Mouse (Mus musculus): ENCODE data around the gene Borcs5. TPM values are rescaled to one million over a fixed set of nuclear protein-coding genes. Genes with fewer than 3 reads are reported as not detected.

Borcs5 gene
- total and polyA plus RNA-seq, 2 experiments from 2014 or later: 39.6 to 56.0 TPM

DNA sequence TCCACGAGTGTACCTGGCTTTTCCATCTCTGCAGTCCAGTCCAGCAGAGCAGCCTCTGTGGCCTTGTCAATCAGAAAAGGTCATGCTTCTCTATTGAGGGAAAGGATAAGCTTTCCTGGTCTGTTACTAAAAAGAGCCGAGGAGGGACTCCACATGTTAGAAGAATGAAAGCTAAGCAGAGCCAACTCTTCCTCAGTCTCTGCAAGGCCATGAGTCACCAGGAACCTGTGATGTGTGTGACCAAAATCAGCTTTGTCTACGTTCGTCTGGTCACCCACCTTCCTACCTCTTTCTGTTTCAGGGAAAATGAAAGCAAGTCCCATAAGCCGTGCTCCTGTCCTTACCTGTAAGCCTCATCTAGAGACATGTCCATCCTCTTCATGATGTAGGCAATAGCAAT lies 80.8 kb downstream of the Borcs5 start:
- Histone ChIP-seq H3K4me3 (ENCODE audit: low read depth, low read length) (no peak overlapping the region), H3K27me3 (ENCODE audit: insufficient read depth, low read length) (no peaks in the 10 kb centered on the region), H3K36me3 (ENCODE audit: insufficient read depth, low read length) (no peaks in the 10 kb centered on the region), H3K9me3 (ENCODE audit: low read length) (no peaks in the 10 kb centered on the region), H3K4me2 (ENCODE audit: low read depth, low read length, poor library complexity, severe bottlenecking) (no peak overlapping the region), H3K27ac (ENCODE audit: low read depth, low read length) (no peak overlapping the region), H3K9ac (replicated peaks; ENCODE audit: low read length, poor library complexity, severe bottlenecking) (no peak overlapping the region), H3K4me1 (ENCODE audit: insufficient read depth, low read length) (no peaks in the 10 kb centered on the region)
- no peak for TF ChIP-seq CTCF (IDR thresholded peaks at IDR 0.05)
- no peak for DNase-seq (ENCODE audit: low spot score)
- 84% methylated on average over 5 of the region's 5 CpGs for WGBS
- no peak for ATAC-seq (ENCODE audit: low FRiP score)

DNA sequence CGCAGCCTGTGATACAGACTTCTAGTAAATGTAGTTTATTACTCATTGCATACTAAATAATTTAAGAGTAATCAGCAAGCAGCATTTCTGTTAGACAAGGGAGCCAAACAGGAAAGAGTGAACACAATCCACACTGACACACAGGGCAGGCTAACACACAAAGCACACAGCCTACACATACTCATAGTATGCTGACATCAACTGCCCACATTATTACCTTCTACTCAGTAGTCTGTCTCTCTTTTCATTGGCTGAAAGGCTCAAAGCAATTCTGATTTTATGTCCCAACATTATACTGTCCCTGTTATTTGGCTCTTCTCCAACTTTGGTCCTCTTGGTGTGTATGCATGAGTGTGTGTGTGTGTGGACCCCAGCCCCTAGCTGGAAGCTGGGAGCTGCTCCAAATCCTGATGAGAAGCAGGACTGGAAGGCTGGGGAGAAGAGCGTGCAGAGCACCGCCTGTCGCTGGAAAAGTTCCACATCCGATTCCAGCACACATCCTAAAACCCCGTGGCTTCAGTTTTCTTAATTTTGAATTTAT lies 82.5 kb downstream of the Borcs5 start:
- H3K4me1 ChIP-seq (ENCODE audit: insufficient read depth, low read length): no peaks in the 10 kb centered on the region
- no peak overlapping the region for H3K4me2 ChIP-seq (ENCODE audit: low read depth, low read length, poor library complexity, severe bottlenecking)
- no peaks in the 10 kb centered on the region for H3K36me3 ChIP-seq (ENCODE audit: insufficient read depth, low read length)
- ATAC-seq (ENCODE audit: low FRiP score) (no peak), DNase-seq (ENCODE audit: low spot score) (no peak)
- no peak overlapping the region for H3K4me3 ChIP-seq (ENCODE audit: low read depth, low read length)
- no peaks in the 10 kb centered on the region for H3K9me3 ChIP-seq (ENCODE audit: low read length)
- no peak overlapping the region for H3K27ac ChIP-seq (ENCODE audit: low read depth, low read length)
- no peaks in the 10 kb centered on the region for H3K27me3 ChIP-seq (ENCODE audit: insufficient read depth, low read length)
- TF ChIP-seq CTCF (IDR thresholded peaks at IDR 0.05): no peak
- WGBS: 85% methylated on average over 6 of the region's 6 CpGs
- no peak overlapping the region for H3K9ac ChIP-seq (replicated peaks; ENCODE audit: low read length, poor library complexity, severe bottlenecking)

DNA sequence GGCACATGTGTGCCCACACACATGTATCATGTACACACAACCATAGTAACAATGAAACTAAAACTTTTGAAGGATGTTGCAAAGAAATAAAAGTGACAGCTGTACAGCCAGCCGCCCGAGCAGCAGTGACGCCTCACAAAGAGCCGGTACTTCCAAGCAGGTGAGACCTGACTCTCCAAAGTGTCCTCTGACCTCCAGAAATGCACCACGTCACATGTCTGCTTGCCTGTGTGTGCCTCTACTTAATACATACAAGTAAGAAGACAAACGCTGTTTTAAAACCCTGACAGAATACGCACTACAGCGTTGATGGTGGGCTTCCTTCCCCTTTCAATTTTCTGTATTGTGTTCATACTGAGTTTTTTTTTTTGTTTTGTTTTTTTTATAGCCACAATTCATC lies 83.6 kb downstream of the Borcs5 start:
- ATAC-seq (ENCODE audit: low FRiP score) (no peak), DNase-seq (ENCODE audit: low spot score) (no peak)
- H3K9me3 ChIP-seq (ENCODE audit: low read length): no peaks in the 10 kb centered on the region
- H3K36me3 ChIP-seq (ENCODE audit: insufficient read depth, low read length): no peaks in the 10 kb centered on the region
- H3K4me2 ChIP-seq (ENCODE audit: low read depth, low read length, poor library complexity, severe bottlenecking): no peak overlapping the region
- no peak overlapping the region for H3K9ac ChIP-seq (replicated peaks; ENCODE audit: low read length, poor library complexity, severe bottlenecking)
- 89% methylated on average over 8 of the region's 8 CpGs for WGBS
- H3K4me3 ChIP-seq (ENCODE audit: low read depth, low read length): no peak overlapping the region
- TF ChIP-seq CTCF (IDR thresholded peaks at IDR 0.05): no peak
- H3K27me3 ChIP-seq (ENCODE audit: insufficient read depth, low read length): no peaks in the 10 kb centered on the region
- no peaks in the 10 kb centered on the region for H3K4me1 ChIP-seq (ENCODE audit: insufficient read depth, low read length)
- no peak overlapping the region for H3K27ac ChIP-seq (ENCODE audit: low read depth, low read length)

DNA sequence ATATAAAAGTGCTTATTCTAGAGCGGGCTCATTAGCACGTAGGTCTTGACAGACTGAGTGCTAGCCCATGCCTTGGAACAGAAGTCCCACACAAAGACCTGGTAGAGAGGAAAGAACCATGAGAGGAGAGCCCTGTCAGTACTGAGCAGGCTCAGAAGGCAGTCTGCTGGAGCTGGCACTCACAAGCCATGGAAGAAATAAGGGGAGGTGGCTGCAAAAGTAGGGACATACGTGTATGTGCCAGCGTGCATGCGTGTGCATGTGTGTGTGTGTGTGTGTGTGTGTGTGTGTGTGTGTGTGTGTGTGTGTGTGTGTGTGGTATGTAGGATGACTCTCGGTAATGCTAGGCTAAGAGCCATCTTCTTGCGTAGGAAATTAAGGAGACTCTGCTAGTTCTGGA lies 84.0 kb downstream of the Borcs5 start:
- Histone ChIP-seq H3K27ac (ENCODE audit: low read depth, low read length) (no peak overlapping the region), H3K9me3 (ENCODE audit: low read length) (no peaks in the 10 kb centered on the region), H3K4me3 (ENCODE audit: low read depth, low read length) (no peak overlapping the region), H3K4me2 (ENCODE audit: low read depth, low read length, poor library complexity, severe bottlenecking) (no peak overlapping the region), H3K27me3 (ENCODE audit: insufficient read depth, low read length) (no peaks in the 10 kb centered on the region), H3K36me3 (ENCODE audit: insufficient read depth, low read length) (no peaks in the 10 kb centered on the region), H3K9ac (replicated peaks; ENCODE audit: low read length, poor library complexity, severe bottlenecking) (no peak overlapping the region), H3K4me1 (ENCODE audit: insufficient read depth, low read length) (no peaks in the 10 kb centered on the region)
- ATAC-seq (ENCODE audit: low FRiP score) (no peak), DNase-seq (ENCODE audit: low spot score) (no peak)
- no peak for TF ChIP-seq CTCF (IDR thresholded peaks at IDR 0.05)
- WGBS: 97% methylated on average over 7 of the region's 7 CpGs

GRCm38 (mm10) chr6:134723833-134724553 lies 84.7 kb downstream of the Borcs5 start:
- Histone ChIP-seq H3K4me1 (ENCODE audit: insufficient read depth, low read length) (no peaks in the 10 kb centered on the region), H3K4me2 (ENCODE audit: low read depth, low read length, poor library complexity, severe bottlenecking) (no peak overlapping the region), H3K36me3 (ENCODE audit: insufficient read depth, low read length) (no peaks in the 10 kb centered on the region), H3K27ac (ENCODE audit: low read depth, low read length) (no peak overlapping the region), H3K27me3 (ENCODE audit: insufficient read depth, low read length) (no peaks in the 10 kb centered on the region), H3K9me3 (ENCODE audit: low read length) (no peaks in the 10 kb centered on the region), H3K4me3 (ENCODE audit: low read depth, low read length) (no peak overlapping the region), H3K9ac (replicated peaks; ENCODE audit: low read length, poor library complexity, severe bottlenecking) (no peak overlapping the region)
- no peak for ATAC-seq (ENCODE audit: low FRiP score)
- DNase-seq (ENCODE audit: low spot score): no peak
- WGBS: 88% methylated on average over 9 of the region's 9 CpGs
- no peak for TF ChIP-seq CTCF (IDR thresholded peaks at IDR 0.05)

DNA sequence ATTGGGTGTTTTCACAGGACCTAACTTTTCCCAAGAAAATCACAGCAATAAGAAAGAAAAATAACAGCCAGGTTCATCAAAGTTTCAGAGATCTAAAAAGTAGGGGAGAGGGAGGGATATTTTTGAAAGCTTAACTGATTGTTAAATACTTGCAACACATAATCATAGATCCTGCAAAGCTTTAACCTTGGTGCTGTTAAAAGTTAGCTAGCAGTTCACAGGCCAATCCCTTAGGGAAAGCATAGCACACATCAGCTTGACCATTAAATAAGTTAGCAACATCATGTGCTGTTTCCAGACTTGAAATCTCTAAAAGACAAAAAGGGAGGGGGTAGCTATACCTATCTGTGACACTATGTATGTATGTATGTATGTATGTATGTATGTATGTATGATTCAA lies 86.1 kb downstream of the Borcs5 start:
- DNase-seq (ENCODE audit: low spot score) (no peak), ATAC-seq (ENCODE audit: low FRiP score) (no peak)
- no peaks in the 10 kb centered on the region for H3K4me1 ChIP-seq (ENCODE audit: insufficient read depth, low read length)
- no peaks in the 10 kb centered on the region for H3K9me3 ChIP-seq (ENCODE audit: low read length)
- H3K27ac ChIP-seq (ENCODE audit: low read depth, low read length): no peak overlapping the region
- H3K27me3 ChIP-seq (ENCODE audit: insufficient read depth, low read length): no peaks in the 10 kb centered on the region
- H3K4me2 ChIP-seq (ENCODE audit: low read depth, low read length, poor library complexity, severe bottlenecking): no peak overlapping the region
- TF ChIP-seq CTCF (IDR thresholded peaks at IDR 0.05): no peak
- H3K36me3 ChIP-seq (ENCODE audit: insufficient read depth, low read length): no peaks in the 10 kb centered on the region
- H3K9ac ChIP-seq (replicated peaks; ENCODE audit: low read length, poor library complexity, severe bottlenecking): no peak overlapping the region
- H3K4me3 ChIP-seq (ENCODE audit: low read depth, low read length): no peak overlapping the region
